12 mouse cellular contexts compared by ENCODE assay signal in the genomic region with DNA sequence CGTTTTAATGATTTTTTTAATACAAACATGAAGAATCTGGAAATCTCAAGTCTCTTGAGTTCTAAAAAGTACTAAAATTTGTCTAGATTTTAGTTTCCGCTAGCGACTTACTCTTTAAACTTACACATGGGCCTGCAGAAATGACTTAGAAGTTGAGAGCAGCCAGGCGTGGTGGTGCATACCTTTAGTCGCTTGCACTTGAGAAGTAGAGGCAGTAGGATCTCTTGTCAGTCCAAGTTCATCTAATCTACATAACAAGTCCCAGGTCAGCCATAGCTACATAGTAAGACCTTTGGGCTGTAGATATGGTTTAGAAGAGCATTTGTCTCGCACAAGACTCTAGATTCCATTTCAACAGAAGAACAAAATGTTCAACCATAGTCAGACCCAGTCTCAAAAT. TPM values are rescaled to one million over a fixed set of nuclear protein-coding genes. Genes with fewer than 3 reads are reported as not detected.
A peak's percentile ranks its signal among the peaks of the same experiment; 100 is the strongest.
DNase-seq lines count a peak whose midpoint lies in the region; ATAC-seq and TF ChIP-seq lines count a peak whose summit lies in the region.
"Had no signal": no experiment of that assay in that cellular context is flagged by ENCODE, and none has a peak within 500 bp of the region (broad histone marks: within the 10 kb centered on the region; RNA-seq: fewer than 3 reads in every experiment).

No protein-coding gene starts in this region.

- no peaks in the 10 kb centered on the region for H3K27me3 ChIP-seq in hindbrain, embryonic 14.5 days (ENCODE audit: control insufficient read depth, insufficient read depth, low read length)
- H3K27me3 ChIP-seq in hindbrain, embryonic 10.5 days (ENCODE audit: insufficient read depth, poor library complexity, severe bottlenecking), result no peaks in the 10 kb centered on the region
- no peaks in the 10 kb centered on the region for H3K27me3 ChIP-seq in neural tube, embryonic 13.5 days
- H3K27me3 ChIP-seq in limb, embryonic 14.5 days (ENCODE audit: control insufficient read depth, insufficient read depth, low read length), result no peaks in the 10 kb centered on the region
- H3K27me3 ChIP-seq in kidney, embryonic 15.5 days, result no peaks in the 10 kb centered on the region

- peaks cover 12% of the 10 kb centered on the region for H3K36me3 ChIP-seq in hindbrain, embryonic 14.5 days (replicated peaks; ENCODE audit: control insufficient read depth, insufficient read depth)
- H3K36me3 ChIP-seq in hindbrain, embryonic 10.5 days, result peaks cover 21% of the 10 kb centered on the region
- H3K36me3 ChIP-seq in neural tube, embryonic 13.5 days, result 0 out of 2 replicates have a peak, but pooled peaks cover 9% of the 10 kb centered on the region
- peaks cover 10% of the 10 kb centered on the region for H3K36me3 ChIP-seq in limb, embryonic 14.5 days (ENCODE audit: control insufficient read depth, insufficient read depth, low read length)
- H3K36me3 ChIP-seq in kidney, embryonic 15.5 days, result peaks cover 17% of the 10 kb centered on the region

- H3K27ac ChIP-seq in hindbrain, embryonic 14.5 days, result no peak overlapping the region
- H3K27ac ChIP-seq in hindbrain, embryonic 10.5 days, result no peak overlapping the region
- no peak overlapping the region for H3K27ac ChIP-seq in neural tube, embryonic 13.5 days (replicated peaks)
- H3K27ac ChIP-seq in limb, embryonic 14.5 days (replicated peaks; ENCODE audit: low read depth, low read length), result no peak overlapping the region
- no peak overlapping the region for H3K27ac ChIP-seq in kidney, embryonic 15.5 days

- H3K9me3 ChIP-seq in hindbrain, embryonic 14.5 days (ENCODE audit: control insufficient read depth, low read length), result no peaks in the 10 kb centered on the region
- no peaks in the 10 kb centered on the region for H3K9me3 ChIP-seq in hindbrain, embryonic 10.5 days
- H3K9me3 ChIP-seq in neural tube, embryonic 13.5 days, result no peaks in the 10 kb centered on the region
- no peaks in the 10 kb centered on the region for H3K9me3 ChIP-seq in limb, embryonic 14.5 days (ENCODE audit: control insufficient read depth, low read length)
- H3K9me3 ChIP-seq in kidney, embryonic 15.5 days (replicated peaks), result no peaks in the 10 kb centered on the region

- H3K4me3 ChIP-seq in hindbrain, embryonic 14.5 days (replicated peaks; ENCODE audit: low read length), result no peak overlapping the region
- no peak overlapping the region for H3K4me3 ChIP-seq in hindbrain, embryonic 10.5 days
- no peak overlapping the region for H3K4me3 ChIP-seq in neural tube, embryonic 13.5 days
- peak overlapping the region; percentile 100; the same call in 1 of the 2 replicates for H3K4me3 ChIP-seq in limb, embryonic 14.5 days (replicated peaks; ENCODE audit: low read length)
- H3K4me3 ChIP-seq in kidney, embryonic 15.5 days (replicated peaks), result no peak overlapping the region

- H3K4me2 ChIP-seq in hindbrain, embryonic 14.5 days (replicated peaks), result peak overlapping the region; percentile 85
- H3K4me2 ChIP-seq in neural tube, embryonic 13.5 days, result peak overlapping the region; percentile 80; the same call in 1 of the 2 replicates
- H3K4me2 ChIP-seq in limb, embryonic 14.5 days (replicated peaks; ENCODE audit: low read depth, low read length, severe bottlenecking), result no peak overlapping the region
- no peak overlapping the region for H3K4me2 ChIP-seq in kidney, embryonic 15.5 days

- H3K9ac ChIP-seq in hindbrain, embryonic 14.5 days, result peak overlapping the region; percentile 89; the same call in 1 of the 2 replicates
- H3K9ac ChIP-seq in neural tube, embryonic 13.5 days, result no peak overlapping the region; the same call in 1 of the 2 replicates
- H3K9ac ChIP-seq in limb, embryonic 14.5 days (ENCODE audit: low read depth, low read length, severe bottlenecking), result no peak overlapping the region
- H3K9ac ChIP-seq in kidney, embryonic 15.5 days, result no peak overlapping the region

- no peak for ATAC-seq in hindbrain, embryonic 14.5 days (ENCODE audit: low FRiP score)
- ATAC-seq in neural tube, embryonic 13.5 days (ENCODE audit: low read depth), result no peak
- no peak for ATAC-seq in limb, embryonic 14.5 days (ENCODE audit: low FRiP score, low read depth)
- ATAC-seq in kidney, embryonic 15.5 days (replicated peaks; ENCODE audit: low FRiP score), result no peak

- WGBS in hindbrain, embryonic 14.5 days, result 81% methylated on average over 6 of the region's 6 CpGs
- WGBS in hindbrain, embryonic 10.5 days, result 79% methylated on average over 6 of the region's 6 CpGs
- WGBS in neural tube, embryonic 13.5 days, result 83% methylated on average over 6 of the region's 6 CpGs
- WGBS in limb, embryonic 14.5 days, result 84% methylated on average over 6 of the region's 6 CpGs
- 81% methylated on average over 6 of the region's 6 CpGs for WGBS in kidney, embryonic 15.5 days

- TF ChIP-seq POLR2A in limb, embryonic 14.5 days (IDR thresholded peaks at IDR 0.05; ENCODE audit: borderline replicate concordance, extremely low read depth, insufficient read depth, insufficient read length), result no peak

- H3K4me1 ChIP-seq in hindbrain, embryonic 14.5 days (replicated peaks; ENCODE audit: control insufficient read depth, insufficient read depth, low read length), result peaks cover 31% of the 10 kb centered on the region
- peaks cover 36% of the 10 kb centered on the region for H3K4me1 ChIP-seq in hindbrain, embryonic 10.5 days (replicated peaks)
- peaks cover 34% of the 10 kb centered on the region for H3K4me1 ChIP-seq in neural tube, embryonic 13.5 days (replicated peaks)
- H3K4me1 ChIP-seq in limb, embryonic 14.5 days (ENCODE audit: control insufficient read depth, insufficient read depth, low read length), result peaks cover 21% of the 10 kb centered on the region
- H3K4me1 ChIP-seq in kidney, embryonic 15.5 days, result peaks cover 21% of the 10 kb centered on the region

- no peak for DNase-seq in hindbrain, embryonic 14.5 days (ENCODE audit: low spot score)
- no peak for DNase-seq in hindbrain, embryonic 10.5 days (ENCODE audit: low spot score)
- no peak for DNase-seq in neural tube, embryonic 10.5 days (ENCODE audit: extremely low spot score, low spot score)
- DNase-seq in limb, embryonic 14.5 days (ENCODE audit: low spot score), result no peak
- DNase-seq in embryo, embryonic 10.5 days (ENCODE audit: low spot score), result no peak
- no peak for DNase-seq in heart, adult 9 months (ENCODE audit: low spot score in 2 of 2)
- DNase-seq: cerebellum, adult 9-11 months; kidney, adult 8-10 months; lung, postnatal 36 days; spleen, adult 18-20 months had no signal

RNA-seq across cellular contexts. Expression of a gene that starts 1.0 kb away (rescaled TPM):
- 541 and 555 TPM in 2 replicates for polyA plus RNA-seq in hindbrain, embryonic 14.5 days (2014; fragmentation: Nextera tagmentation; extraction: Ambion mirVana)
- 1,080 and 1,309 TPM in 2 replicates for polyA plus RNA-seq in hindbrain, embryonic 10.5 days (2016; fragmentation: Nextera tagmentation; extraction: Ambion mirVana)
- 571 and 620 TPM in 2 replicates for polyA plus RNA-seq in neural tube, embryonic 13.5 days (2015; fragmentation: Nextera tagmentation; extraction: Ambion mirVana)
- polyA plus RNA-seq in limb, embryonic 14.5 days (2012; rRNA removed), result 437 and 460 TPM in 2 replicates
- 1,093 and 1,108 TPM in 2 replicates for polyA plus RNA-seq in limb, embryonic 14.5 days (2014; fragmentation: Nextera tagmentation; extraction: Ambion mirVana)
- 1,107 and 1,171 TPM in 2 replicates for polyA plus RNA-seq in kidney, embryonic 15.5 days (2015; fragmentation: Nextera tagmentation; extraction: Ambion mirVana)

RNA-seq across cellular contexts. Expression of a gene that starts 13.3 kb away (rescaled TPM):
- 21.1 and 21.7 TPM in 2 replicates for polyA plus RNA-seq in hindbrain, embryonic 14.5 days (2014; fragmentation: Nextera tagmentation; extraction: Ambion mirVana)
- 50.7 and 68.0 TPM in 2 replicates for polyA plus RNA-seq in hindbrain, embryonic 10.5 days (2016; fragmentation: Nextera tagmentation; extraction: Ambion mirVana)
- 28.9 and 31.0 TPM in 2 replicates for polyA plus RNA-seq in neural tube, embryonic 13.5 days (2015; fragmentation: Nextera tagmentation; extraction: Ambion mirVana)
- 39.2 and 51.5 TPM in 2 replicates for polyA plus RNA-seq in limb, embryonic 14.5 days (2012; rRNA removed)
- polyA plus RNA-seq in limb, embryonic 14.5 days (2014; fragmentation: Nextera tagmentation; extraction: Ambion mirVana), result 39.1 and 41.8 TPM in 2 replicates
- 57.3 and 62.9 TPM in 2 replicates for polyA plus RNA-seq in kidney, embryonic 15.5 days (2015; fragmentation: Nextera tagmentation; extraction: Ambion mirVana)

RNA-seq across cellular contexts. Expression of a gene that starts 16.3 kb away (rescaled TPM):
- 1.1 and 5.8 TPM in 2 replicates for polyA plus RNA-seq in hindbrain, embryonic 14.5 days (2014; fragmentation: Nextera tagmentation; extraction: Ambion mirVana)
- polyA plus RNA-seq in hindbrain, embryonic 10.5 days (2016; fragmentation: Nextera tagmentation; extraction: Ambion mirVana), result 0.77 and 1.7 TPM in 2 replicates
- polyA plus RNA-seq in neural tube, embryonic 13.5 days (2015; fragmentation: Nextera tagmentation; extraction: Ambion mirVana), result 3.0 and 4.5 TPM in 2 replicates
- polyA plus RNA-seq in limb, embryonic 14.5 days (2012; rRNA removed), result 4.5 and 9.1 TPM in 2 replicates
- polyA plus RNA-seq in limb, embryonic 14.5 days (2014; fragmentation: Nextera tagmentation; extraction: Ambion mirVana), result 2.7 and 4.3 TPM in 2 replicates
- polyA plus RNA-seq in kidney, embryonic 15.5 days (2015; fragmentation: Nextera tagmentation; extraction: Ambion mirVana), result 2.3 and 3.9 TPM in 2 replicates

RNA-seq across cellular contexts. Expression of a gene that starts 35.7 kb away (rescaled TPM):
- polyA plus RNA-seq in hindbrain, embryonic 14.5 days (2014; fragmentation: Nextera tagmentation; extraction: Ambion mirVana), result 203 and 213 TPM in 2 replicates
- 155 and 159 TPM in 2 replicates for polyA plus RNA-seq in hindbrain, embryonic 10.5 days (2016; fragmentation: Nextera tagmentation; extraction: Ambion mirVana)
- 166 and 172 TPM in 2 replicates for polyA plus RNA-seq in neural tube, embryonic 13.5 days (2015; fragmentation: Nextera tagmentation; extraction: Ambion mirVana)
- polyA plus RNA-seq in limb, embryonic 14.5 days (2012; rRNA removed), result 135 and 137 TPM in 2 replicates
- polyA plus RNA-seq in limb, embryonic 14.5 days (2014; fragmentation: Nextera tagmentation; extraction: Ambion mirVana), result 177 and 186 TPM in 2 replicates
- polyA plus RNA-seq in kidney, embryonic 15.5 days (2015; fragmentation: Nextera tagmentation; extraction: Ambion mirVana), result 159 and 164 TPM in 2 replicates

RNA-seq across cellular contexts. Expression of a gene that starts 39.9 kb away (rescaled TPM):
- 7.8 and 15.6 TPM in 2 replicates for polyA plus RNA-seq in hindbrain, embryonic 14.5 days (2014; fragmentation: Nextera tagmentation; extraction: Ambion mirVana)
- 7.9 and 8.1 TPM in 2 replicates for polyA plus RNA-seq in hindbrain, embryonic 10.5 days (2016; fragmentation: Nextera tagmentation; extraction: Ambion mirVana)
- 8.8 and 9.2 TPM in 2 replicates for polyA plus RNA-seq in neural tube, embryonic 13.5 days (2015; fragmentation: Nextera tagmentation; extraction: Ambion mirVana)
- polyA plus RNA-seq in limb, embryonic 14.5 days (2012; rRNA removed), result 13.3 and 23.7 TPM in 2 replicates
- polyA plus RNA-seq in limb, embryonic 14.5 days (2014; fragmentation: Nextera tagmentation; extraction: Ambion mirVana), result 14.3 and 15.1 TPM in 2 replicates
- 12.6 and 12.7 TPM in 2 replicates for polyA plus RNA-seq in kidney, embryonic 15.5 days (2015; fragmentation: Nextera tagmentation; extraction: Ambion mirVana)

Comparison
In these comparisons a context has a peak if more than half of its experiments do, and no peak if none do; other contexts are left out.
1. H3K4me2 ChIP-seq: peak in hindbrain, embryonic 14.5 days (single experiment) and neural tube, embryonic 13.5 days (single experiment); none in limb, embryonic 14.5 days (single experiment) and kidney, embryonic 15.5 days (single experiment).